Mouse (Mus musculus) erythroblast, embryonic 14.5 days (primary cell): Measurements from ENCODE around the gene Tcp11x2. TPM values are rescaled to one million over a fixed set of nuclear protein-coding genes. Genes with fewer than 3 reads are reported as not detected.

Experiments used
- H3K27me3 ChIP-seq: 2 replicates; pipeline ENCODE4 v1.6.1; 2012; ENCODE audit warnings: inconsistent platforms; ENCODE audit not compliant: control insufficient read depth
- H3K36me3 ChIP-seq: 2 replicates; pipeline ENCODE4 v1.6.1; 2012; ENCODE audit warnings: mild to moderate bottlenecking, inconsistent platforms; ENCODE audit not compliant: control insufficient read depth
- H3K4me1 ChIP-seq: 2 replicates; pipeline ENCODE4 v1.6.1; 2012; ENCODE audit warnings: inconsistent platforms; ENCODE audit not compliant: control insufficient read depth
- H3K4me3 ChIP-seq: replicated peaks from 2 replicates; pipeline ENCODE3; 2012; ENCODE audit warnings: moderate library complexity, mild to moderate bottlenecking, inconsistent platforms
- H3K9me3 ChIP-seq: 2 replicates; pipeline ENCODE4 v1.6.1; 2012; ENCODE audit warnings: low read length, inconsistent platforms, mixed read lengths; ENCODE audit not compliant: control insufficient read depth
- GATA1 ChIP-seq: IDR thresholded peaks from 2 replicates; pipeline ENCODE4 v1.6.1; 2012; ENCODE audit warnings: low read length, inconsistent platforms, mixed read lengths
- TAL1 ChIP-seq: IDR thresholded peaks from 3 replicates; pipeline ENCODE4 v1.6.1; 2012; ENCODE audit warnings: low read length, inconsistent platforms, mixed read lengths
- polyA plus RNA-seq: library from polyadenylated mRNA; stranded (reverse); fragments of >175 nt; gene quantifications from 2 replicates; pipeline ENCODE4 v1.2.3, GENCODE M21; 2012

Gene Tcp11x2
- not detected in 2 replicates for polyA plus RNA-seq

DNA sequence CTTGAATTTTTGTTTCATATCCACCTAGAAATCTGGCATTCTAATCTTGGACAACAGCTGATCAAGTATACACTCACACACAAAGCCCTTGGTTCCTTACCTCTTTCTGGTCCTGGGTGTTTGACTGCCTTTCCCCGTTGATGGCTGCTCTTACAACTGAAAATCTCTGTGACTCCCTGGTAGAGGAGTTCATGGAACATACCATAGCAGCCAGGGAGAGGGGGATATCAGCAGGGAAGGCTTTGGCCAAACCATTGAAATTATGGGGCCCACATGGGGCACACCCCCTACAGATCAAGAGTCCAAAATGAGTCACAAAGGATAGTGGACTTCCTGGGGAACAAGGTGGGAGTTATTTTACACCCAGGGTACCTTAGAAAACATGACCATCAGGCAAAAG, at the start of gene Tcp11x2:
TSS of gene Tcp11x2 (minus strand) at position 158 of the 400 bp plus-strand sequence.
- H3K36me3 ChIP-seq, result no peaks in the 10 kb centered on the region
- no peaks in the 10 kb centered on the region for H3K4me1 ChIP-seq
- no peak within 1 kb of the TSS for H3K4me3 ChIP-seq
- H3K27me3 ChIP-seq, result no peaks in the 10 kb centered on the region
- H3K9me3 ChIP-seq, result no peaks in the 10 kb centered on the region
- TF ChIP-seq GATA1, result no peak
- TF ChIP-seq TAL1, result no peak

- H3K4me3 ChIP-seq, result peak overlapping the region; percentile 82
- TF ChIP-seq TAL1, result no peak
- TF ChIP-seq GATA1, result no peak
- H3K9me3 ChIP-seq, result peaks cover 5% of the 10 kb centered on the region; the same call in 1 of the 2 replicates
- H3K4me1 ChIP-seq, result peaks cover 15% of the 10 kb centered on the region
- H3K36me3 ChIP-seq, result peaks cover 12% of the 10 kb centered on the region
- H3K27me3 ChIP-seq, result peaks cover 8% of the 10 kb centered on the region; the same call in 1 of the 2 replicates
Measured at GRCm38 (mm10) chrX:135743056-135743355, 49.4 kb upstream of the Tcp11x2 start.

- Histone ChIP-seq H3K4me1 (peaks cover 15% of the 10 kb centered on the region), H3K9me3 (peaks cover 5% of the 10 kb centered on the region; the same call in 1 of the 2 replicates), H3K4me3 (peak within 1 kb of the TSS; percentile 82), H3K36me3 (peaks cover 12% of the 10 kb centered on the region), H3K27me3 (peaks cover 9% of the 10 kb centered on the region; the same call in 1 of the 2 replicates)
- no peak for TF ChIP-seq GATA1
- no peak for TF ChIP-seq TAL1
Measured at GRCm38 (mm10) chrX:135742304-135743055, 48.9 kb upstream of the Tcp11x2 start, which contains the start of the genes Armcx5 and Gprasp1. Gene Armcx5, plus strand, starts transcription at chrX:135742733. Gene Gprasp1, plus strand, starts transcription at chrX:135742733.

GRCm38 (mm10) chrX:135738730-135739520, 45.3 kb upstream of the Tcp11x2 start:
- Histone ChIP-seq H3K4me3 (no peak overlapping the region), H3K27me3 (peaks cover 9% of the 10 kb centered on the region; the same call in 1 of the 2 replicates), H3K4me1 (peaks cover 14% of the 10 kb centered on the region), H3K36me3 (no peaks in the 10 kb centered on the region), H3K9me3 (peaks cover 5% of the 10 kb centered on the region; the same call in 1 of the 2 replicates)
- no peak for TF ChIP-seq TAL1
- no peak for TF ChIP-seq GATA1

DNA sequence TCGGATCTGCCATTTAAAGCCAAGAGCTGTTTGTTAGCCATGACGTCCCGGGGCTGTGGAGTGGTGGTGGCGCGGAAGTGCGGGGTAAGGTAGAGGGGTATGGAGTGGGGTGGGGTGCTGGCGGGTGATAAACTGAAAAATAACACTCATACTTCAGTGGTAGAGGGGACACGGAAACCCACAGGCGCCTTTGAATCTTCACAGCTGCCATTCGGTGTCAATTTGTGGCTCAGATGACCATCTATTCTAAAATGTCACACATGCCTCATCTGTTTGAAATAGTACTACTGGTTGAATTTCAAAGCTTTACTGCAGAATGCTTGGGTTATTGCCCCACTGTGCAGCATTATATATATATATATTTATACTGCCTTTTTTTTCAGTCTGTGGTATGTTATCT, 31.6 kb upstream of the Tcp11x2 start, which contains the start of gene Tmsb15a:
TSS of gene Tmsb15a (minus strand) at position 101 of the 400 bp plus-strand sequence.
- peaks cover 3% of the 10 kb centered on the region; the same call in 1 of the 2 replicates for H3K27me3 ChIP-seq
- H3K4me1 ChIP-seq, result no peaks in the 10 kb centered on the region
- no peaks in the 10 kb centered on the region for H3K36me3 ChIP-seq
- H3K4me3 ChIP-seq, result no peak within 1 kb of the TSS
- no peak for TF ChIP-seq TAL1
- no peak for TF ChIP-seq GATA1
- no peaks in the 10 kb centered on the region for H3K9me3 ChIP-seq

GRCm38 (mm10) chrX:135712845-135713244, 19.3 kb upstream of the Tcp11x2 start:
- no peak for TF ChIP-seq GATA1
- TF ChIP-seq TAL1, result no peak
- no peaks in the 10 kb centered on the region for H3K9me3 ChIP-seq
- no peaks in the 10 kb centered on the region for H3K27me3 ChIP-seq
- H3K36me3 ChIP-seq, result no peaks in the 10 kb centered on the region
- H3K4me3 ChIP-seq, result no peak overlapping the region
- no peaks in the 10 kb centered on the region for H3K4me1 ChIP-seq

DNA sequence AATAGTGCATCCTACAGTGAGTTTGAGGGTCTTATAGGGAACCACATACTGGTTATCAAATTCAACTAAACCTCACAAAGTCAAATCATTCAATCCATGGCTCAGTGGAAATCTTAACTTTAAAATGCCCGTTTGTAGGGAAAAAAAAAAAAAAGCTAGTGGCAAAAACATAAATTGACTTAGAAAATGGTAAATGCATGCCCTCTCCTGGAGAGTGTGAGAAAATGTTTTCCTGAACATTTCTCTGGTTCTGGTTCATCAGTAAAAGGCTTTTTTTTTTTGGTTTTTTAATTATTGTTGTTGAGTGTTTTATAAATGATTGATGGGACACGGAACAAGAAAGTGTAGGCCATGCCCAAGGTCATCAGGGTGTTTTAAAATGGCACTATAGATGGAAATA, 10.8 kb upstream of the Tcp11x2 start:
- Histone ChIP-seq H3K27me3 (no peaks in the 10 kb centered on the region), H3K4me3 (no peak overlapping the region), H3K9me3 (no peaks in the 10 kb centered on the region), H3K4me1 (no peaks in the 10 kb centered on the region), H3K36me3 (no peaks in the 10 kb centered on the region)
- no peak for TF ChIP-seq GATA1
- TF ChIP-seq TAL1, result no peak

DNA sequence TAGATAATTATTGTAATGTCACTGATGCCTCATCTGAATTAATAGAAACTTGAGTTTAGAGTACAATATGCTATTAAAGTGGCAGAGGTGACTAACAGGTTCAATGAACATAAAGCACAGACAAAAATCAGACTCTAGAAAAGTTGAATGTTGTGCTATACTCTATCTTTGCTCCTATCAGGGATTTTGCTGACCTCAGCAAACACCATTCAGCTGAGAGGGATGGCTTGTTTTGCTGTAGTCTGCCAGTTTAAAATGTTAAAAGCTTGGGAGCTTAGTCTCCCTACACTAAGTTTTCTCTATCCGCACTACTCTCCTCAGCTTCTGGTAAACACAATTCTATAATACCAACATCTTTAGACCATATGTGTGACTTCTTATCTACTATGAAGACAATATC, 9.5 kb upstream of the Tcp11x2 start:
- H3K36me3 ChIP-seq, result no peaks in the 10 kb centered on the region
- TF ChIP-seq TAL1 (no peak), GATA1 (no peak)
- no peak overlapping the region for H3K4me3 ChIP-seq
- no peaks in the 10 kb centered on the region for H3K4me1 ChIP-seq
- H3K27me3 ChIP-seq, result no peaks in the 10 kb centered on the region
- no peaks in the 10 kb centered on the region for H3K9me3 ChIP-seq

GRCm38 (mm10) chrX:135687802-135688201, 5.8 kb downstream of the Tcp11x2 start:
- no peak for TF ChIP-seq TAL1
- TF ChIP-seq GATA1, result no peak
- Histone ChIP-seq H3K4me3 (no peak overlapping the region), H3K4me1 (no peaks in the 10 kb centered on the region), H3K36me3 (no peaks in the 10 kb centered on the region), H3K27me3 (no peaks in the 10 kb centered on the region), H3K9me3 (no peaks in the 10 kb centered on the region)
